Mouse (Mus musculus) testis, postnatal 14 days (tissue): Measurements from ENCODE around the gene Apela.
"Not testable (repeated sequence)": the region's sequence is repeated elsewhere in the genome, so short reads cannot be mapped to it uniquely, and the experiment has no call there.

ENCODE experiments used
- DNase-seq: peaks from one replicate; pipeline ENCODE4 v3.0.0; 2021; ENCODE audit warnings: low spot score

Apela gene

DNA sequence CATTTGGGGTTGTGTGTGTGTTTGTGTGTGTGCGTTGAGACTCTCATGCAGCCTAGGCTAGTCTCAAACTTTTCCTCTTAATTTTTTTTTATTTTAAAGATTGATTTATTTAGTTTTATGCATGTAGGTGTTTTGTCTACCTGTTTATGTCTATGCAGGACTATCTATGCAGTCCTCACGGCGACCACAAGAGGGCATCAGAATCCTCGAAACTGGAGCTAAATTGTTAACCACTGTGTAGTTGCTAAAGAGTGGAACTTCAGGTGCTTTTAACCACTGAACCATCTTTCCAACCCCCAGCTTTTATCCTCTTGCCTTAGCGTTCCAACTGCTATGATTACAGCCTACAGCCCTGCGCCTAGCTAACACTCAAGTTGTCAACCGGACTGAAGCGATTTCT, 14.7 kb downstream of the Apela start:
- peak; percentile 37 for DNase-seq

DNA sequence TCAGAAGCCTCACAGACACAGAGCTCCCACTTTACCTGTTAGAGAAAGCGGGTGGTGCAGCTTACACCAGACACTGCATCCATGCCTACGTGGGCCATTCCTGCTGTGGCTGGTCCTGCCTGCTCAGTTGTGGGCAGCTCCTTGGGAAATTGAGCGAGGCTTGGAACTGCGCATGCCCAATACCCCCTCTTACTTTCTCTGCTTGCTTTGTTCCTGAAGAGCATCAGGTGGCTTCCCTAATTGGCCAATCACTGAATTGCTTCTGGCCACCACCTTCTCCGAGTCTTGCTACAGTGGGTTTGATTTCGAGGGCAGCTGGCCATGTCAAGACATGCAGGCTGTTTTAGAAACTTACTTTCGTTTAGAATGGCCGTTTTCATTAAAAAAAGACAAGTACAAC, 18.7 kb downstream of the Apela start, which contains the start of the genes Trim61 and Trim60:
Gene Trim61, minus strand, starts transcription at position 101 of the 400 bp plus-strand sequence.
Gene Trim60, minus strand, starts transcription at position 162 of the 400 bp plus-strand sequence.
- no peak for DNase-seq

DNA sequence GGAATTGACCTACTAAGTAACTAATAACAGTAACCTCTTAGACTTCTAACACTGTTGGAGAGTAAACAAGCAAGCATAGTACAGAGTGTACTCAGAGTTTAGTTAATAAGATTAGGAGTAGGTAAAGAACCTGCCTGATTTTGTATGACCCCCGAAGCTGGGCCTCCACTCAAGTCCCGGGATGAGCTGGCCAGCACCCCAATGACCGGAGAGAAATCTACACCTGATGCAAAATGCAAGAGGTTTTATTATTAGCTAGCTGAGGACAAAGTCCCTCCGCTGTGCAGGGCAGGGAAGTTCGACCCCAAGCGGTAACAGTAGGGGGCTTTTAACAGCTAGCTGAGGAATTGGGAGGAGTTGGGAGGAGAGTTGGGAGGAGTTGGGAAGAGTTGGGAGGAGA, 29.5 kb downstream of the Apela start:
- DNase-seq, result not testable (repeated sequence)

DNA sequence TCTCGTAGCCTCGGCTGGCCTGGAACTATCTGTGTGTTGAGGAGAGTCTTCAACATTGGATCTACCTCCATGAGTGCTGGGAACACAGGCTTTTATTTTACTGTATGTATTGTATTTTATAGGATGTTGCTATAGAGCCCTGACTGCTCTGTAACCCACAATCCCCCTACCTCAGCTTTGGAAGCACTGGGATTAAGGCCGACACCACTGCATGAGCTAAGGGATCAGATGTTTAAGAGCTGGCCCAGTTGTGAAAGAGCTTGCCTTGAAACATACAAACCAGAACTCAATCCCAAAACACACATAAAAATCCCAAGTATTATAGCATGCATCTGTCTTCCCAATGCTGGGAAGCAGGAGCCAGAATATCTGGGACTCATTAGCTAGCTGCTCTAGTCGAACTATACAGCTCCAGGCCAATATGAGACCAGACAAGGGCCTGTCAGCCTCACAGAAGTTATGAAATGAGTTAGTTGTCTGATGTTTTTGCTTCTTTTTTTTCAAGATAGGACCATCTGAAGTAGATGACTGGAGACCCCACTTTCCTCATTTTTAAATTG, 38.2 kb downstream of the Apela start:
- no peak for DNase-seq

- DNase-seq, result no peak
Observed at GRCm38 (mm10) chr8:64987731-64988130, 49.4 kb downstream of the Apela start, which contains the start of gene Trim75. TSS of gene Trim75 (minus strand) at chr8:64987831.

DNA sequence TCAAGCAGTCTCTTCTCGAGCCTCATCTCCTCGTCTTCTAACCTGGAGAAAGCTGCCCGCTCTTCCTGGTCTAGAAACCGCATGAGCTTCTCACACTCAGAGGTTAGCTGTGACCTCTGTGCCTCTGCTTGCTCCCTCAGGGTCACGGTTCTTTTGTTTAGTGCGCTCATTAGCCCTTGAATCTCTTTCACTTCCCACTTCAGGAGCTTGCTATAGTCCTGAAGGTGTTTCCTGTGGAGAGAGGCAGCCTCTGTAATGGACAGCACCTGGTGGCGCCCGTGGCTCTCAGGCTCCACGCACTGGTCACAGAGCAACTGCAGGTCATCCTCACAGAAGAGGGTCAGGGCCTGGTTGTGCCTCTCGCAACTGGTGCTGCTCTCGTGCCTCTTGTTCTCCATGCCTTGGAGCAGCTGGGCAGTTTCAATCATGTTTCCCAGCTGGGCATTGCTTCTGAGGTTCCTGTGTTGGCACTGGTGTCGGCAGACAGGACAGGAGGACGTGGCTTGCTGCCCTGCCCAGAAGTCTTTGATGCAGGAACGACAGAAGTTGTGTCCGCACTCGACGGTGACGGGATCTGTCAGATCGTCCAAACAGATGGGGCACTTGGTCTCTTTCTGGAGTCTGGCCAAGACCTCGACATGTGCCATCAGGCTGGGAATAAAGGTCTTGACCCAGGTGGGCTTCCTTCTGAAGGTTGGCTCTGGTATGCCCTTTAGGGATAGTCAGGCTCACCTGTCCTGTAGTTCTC, 53.8 kb downstream of the Apela start:
- DNase-seq, result no peak
